Mouse (Mus musculus) myocyte (in vitro differentiated cells): ENCODE data around the gene Cbx7. TPM values are rescaled to one million over a fixed set of nuclear protein-coding genes. Genes with fewer than 3 reads are reported as not detected.

ENCODE experiments used
- H3K27me3 ChIP-seq: one replicate; pipeline ENCODE4 v1.6.1; 2011; ENCODE audit not compliant: control insufficient read depth, insufficient read depth, insufficient read length
- H3K36me3 ChIP-seq: one replicate; pipeline ENCODE4 v1.6.1; 2011; ENCODE audit not compliant: control insufficient read depth, insufficient read depth
- H3K4me2 ChIP-seq: one replicate; pipeline ENCODE4 v1.6.1; 2011; ENCODE audit warnings: low read depth, control low read depth
- H3K4me3 ChIP-seq: one replicate; pipeline ENCODE4 v1.5.1; 2011; ENCODE audit warnings: mild to moderate bottlenecking, control low read depth, moderate library complexity
- H3K79me2 ChIP-seq: one replicate; pipeline ENCODE4 v1.6.1; 2011; ENCODE audit not compliant: control insufficient read depth, insufficient read depth
- H3ac ChIP-seq: one replicate; pipeline ENCODE4 v1.6.1; 2011; ENCODE audit not compliant: control insufficient read depth, insufficient read length
- CEBPB ChIP-seq: IDR thresholded peaks from 2 replicates; pipeline ENCODE4 v1.6.1; 2011; ENCODE audit warnings: mild to moderate bottlenecking, moderate library complexity; ENCODE audit not compliant: poor library complexity, insufficient read depth, severe bottlenecking
- E2F4 ChIP-seq: IDR thresholded peaks from one replicate; pipeline ENCODE4 v1.6.1; 2011; ENCODE audit warnings: mild to moderate bottlenecking, control low read depth, moderate library complexity; ENCODE audit not compliant: insufficient read depth
- MAX ChIP-seq: IDR thresholded peaks from one replicate; pipeline ENCODE4 v1.6.1; 2011; ENCODE audit warnings: low read depth, mild to moderate bottlenecking, control low read depth
- MYOD1 ChIP-seq, 3 experiments: IDR thresholded peaks; one replicate each; pipeline ENCODE4 v1.6.1; 2011; ENCODE audit warnings: control low read depth in 2 of 3, low read depth in 2 of 3, mild to moderate bottlenecking in 2 of 3, moderate library complexity in 1 of 3; ENCODE audit not compliant: insufficient read length in 2 of 3, control insufficient read depth in 1 of 3
- MYOG ChIP-seq, 3 experiments: IDR thresholded peaks; one replicate each; pipeline ENCODE4 v1.6.1; 2011; ENCODE audit warnings: control low read depth in 2 of 3, low read depth in 2 of 3, mild to moderate bottlenecking in 2 of 3; ENCODE audit not compliant: insufficient read length in 2 of 3, control insufficient read depth in 1 of 3, insufficient read depth in 1 of 3
- POLR2A ChIP-seq: IDR thresholded peaks from one replicate; pipeline ENCODE4 v1.6.1; 2011; ENCODE audit warnings: low read depth, mild to moderate bottlenecking, control low read depth, moderate library complexity; ENCODE audit not compliant: insufficient read length
- POLR2AphosphoS2 ChIP-seq: IDR thresholded peaks from one replicate; pipeline ENCODE4 v1.6.1; 2011; ENCODE audit warnings: low read depth, control low read depth; ENCODE audit not compliant: insufficient read length
- REST ChIP-seq: IDR thresholded peaks from one replicate; pipeline ENCODE4 v1.6.1; 2011; ENCODE audit warnings: mild to moderate bottlenecking, control low read depth, moderate library complexity; ENCODE audit not compliant: insufficient read depth, insufficient read length
- SRF ChIP-seq: IDR thresholded peaks from one replicate; pipeline ENCODE4 v1.6.1; 2011; ENCODE audit warnings: low read depth; ENCODE audit not compliant: control insufficient read depth, insufficient read length
- TCF12 ChIP-seq: IDR thresholded peaks from one replicate; pipeline ENCODE4 v1.6.1; 2011; ENCODE audit warnings: mild to moderate bottlenecking, control low read depth; ENCODE audit not compliant: poor library complexity, insufficient read depth, severe bottlenecking
- TCF3 ChIP-seq: IDR thresholded peaks from one replicate; pipeline ENCODE4 v1.6.1; 2011; ENCODE audit warnings: low read depth, control low read depth; ENCODE audit not compliant: insufficient read length
- USF1 ChIP-seq: IDR thresholded peaks from one replicate; pipeline ENCODE4 v1.6.1; 2011; ENCODE audit warnings: low read depth, mild to moderate bottlenecking, control low read depth, moderate library complexity
- polyA plus RNA-seq: library from polyadenylated mRNA; unstranded; fragments of >200 nt; fragmentation: generic; extraction: Trizol; gene quantifications from one replicate; pipeline ENCODE4 v1.2.1, GENCODE M21; 2012; ENCODE audit warnings: missing spikeins

Gene Cbx7
- polyA plus RNA-seq, 1 experiment = 4.7 TPM

DNA sequence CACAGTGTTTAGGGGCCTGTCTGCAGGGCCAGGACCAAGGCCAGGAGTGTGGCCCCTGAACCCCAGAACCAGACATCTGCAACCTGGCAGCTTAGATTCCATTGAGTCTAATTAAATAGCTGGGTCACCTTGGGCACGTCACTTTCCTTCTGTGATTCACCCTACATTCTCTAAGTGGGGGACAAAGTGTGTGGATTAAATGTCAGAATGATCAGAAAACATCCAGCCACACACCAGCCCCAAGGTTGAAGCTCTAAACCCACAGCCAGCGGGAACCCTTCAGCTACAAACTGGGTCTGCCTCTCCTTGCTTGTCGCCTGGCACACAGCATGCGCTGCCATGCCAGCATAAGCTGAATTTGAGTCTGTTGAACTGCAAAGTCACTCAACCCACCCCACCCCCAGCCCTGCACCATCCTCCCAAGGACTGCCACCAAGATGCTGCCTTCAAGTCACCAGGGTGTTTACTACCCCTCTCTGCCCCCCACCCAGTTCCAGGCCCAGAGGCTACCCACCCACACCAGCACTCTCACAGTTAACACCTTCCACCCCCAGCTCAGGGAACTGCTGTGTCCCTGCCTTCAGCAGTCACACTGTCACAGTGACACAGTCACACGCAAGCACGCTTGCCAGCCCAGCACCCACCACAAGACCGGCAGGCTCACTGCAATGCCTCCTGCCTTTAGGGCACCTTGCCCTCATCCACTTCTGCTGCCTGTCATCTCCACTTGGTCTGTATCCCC, 44.5 kb upstream of the Cbx7 start:
- no peak for TF ChIP-seq TCF3
- TF ChIP-seq MYOG (IDR thresholded peaks at IDR 0.05; ENCODE audit: control insufficient read depth in 1 of 3, insufficient read depth in 1 of 3, insufficient read length in 2 of 3, low read depth in 2 of 3) = peak in 1 of 3 experiments; percentile 20
- peak in 1 of 3 experiments; percentile 17 for TF ChIP-seq MYOD1 (IDR thresholded peaks at IDR 0.05; ENCODE audit: control insufficient read depth in 1 of 3, insufficient read length in 2 of 3, low read depth in 2 of 3)
- H3K4me2 ChIP-seq = peak overlapping the region; percentile 93
- H3K79me2 ChIP-seq = peaks cover 29% of the 10 kb centered on the region
- no peak overlapping the region for H3ac ChIP-seq
- H3K4me3 ChIP-seq = peak overlapping the region; percentile 92
- no peaks in the 10 kb centered on the region for H3K36me3 ChIP-seq
- no peaks in the 10 kb centered on the region for H3K27me3 ChIP-seq

GRCm38 (mm10) chr15:80014321-80015210, 43.6 kb upstream of the Cbx7 start, which contains the start of gene Pdgfb:
Gene Pdgfb, minus strand, starts transcription at chr15:80014977.
- Histone ChIP-seq H3K4me3 (peak within 1 kb of the TSS; percentile 92), H3K27me3 (no peaks in the 10 kb centered on the region), H3K79me2 (peaks cover 34% of the 10 kb centered on the region), H3K4me2 (peak within 1 kb of the TSS; percentile 93), H3ac (peak within 1 kb of the TSS; percentile 44), H3K36me3 (no peaks in the 10 kb centered on the region)
- TF ChIP-seq E2F4 (no peak), MAX (no peak), POLR2A (peak; percentile 85), TCF3 (peak; percentile 67), MYOG (IDR thresholded peaks at IDR 0.05; ENCODE audit: control insufficient read depth in 1 of 3, insufficient read depth in 1 of 3, insufficient read length in 2 of 3, low read depth in 2 of 3) (peak; percentile 19 to 93 (median 90)), USF1 (no peak), TCF12 (peak; percentile 27), CEBPB (no peak), MYOD1 (IDR thresholded peaks at IDR 0.05; ENCODE audit: control insufficient read depth in 1 of 3, insufficient read length in 2 of 3, low read depth in 2 of 3) (peak in 2 of 3 experiments; percentile 95 to 98), SRF (no peak), POLR2AphosphoS2 (peak; percentile 84), REST (no peak)

- TF ChIP-seq MYOG (IDR thresholded peaks at IDR 0.05; ENCODE audit: control insufficient read depth in 1 of 3, insufficient read depth in 1 of 3, insufficient read length in 2 of 3, low read depth in 2 of 3) (no peak), MYOD1 (IDR thresholded peaks at IDR 0.05; ENCODE audit: control insufficient read depth in 1 of 3, insufficient read length in 2 of 3, low read depth in 2 of 3) (peak in 1 of 3 experiments; percentile 7)
Measured at GRCm38 (mm10) chr15:80014031-80014320, 43.1 kb upstream of the Cbx7 start.

GRCm38 (mm10) chr15:80013256-80014030, 42.5 kb upstream of the Cbx7 start:
- Histone ChIP-seq H3K36me3 (no peaks in the 10 kb centered on the region), H3ac (peak overlapping the region; percentile 44), H3K4me3 (peak overlapping the region; percentile 92), H3K4me2 (peak overlapping the region; percentile 93), H3K27me3 (no peaks in the 10 kb centered on the region), H3K79me2 (peaks cover 46% of the 10 kb centered on the region)
- peak in 1 of 3 experiments; percentile 4 for TF ChIP-seq MYOG (IDR thresholded peaks at IDR 0.05; ENCODE audit: control insufficient read depth in 1 of 3, insufficient read depth in 1 of 3, insufficient read length in 2 of 3, low read depth in 2 of 3)
- TF ChIP-seq SRF = no peak

More at GRCm38 (mm10) chr15:80014031-80014320, 43.1 kb upstream of the Cbx7 start:
- peak overlapping the region; percentile 92 for H3K4me3 ChIP-seq
- H3K36me3 ChIP-seq = no peaks in the 10 kb centered on the region
- H3K4me2 ChIP-seq = peak overlapping the region; percentile 93
- H3ac ChIP-seq = peak overlapping the region; percentile 44
- no peaks in the 10 kb centered on the region for H3K27me3 ChIP-seq
- peaks cover 40% of the 10 kb centered on the region for H3K79me2 ChIP-seq
